Comparison of ENCODE assay signal across 23 mouse cellular contexts in genomic region chr10:66826327-66826726, GRCm38 (mm10).
DNase-seq lines count a peak whose midpoint lies in the region; ATAC-seq and TF ChIP-seq lines count a peak whose summit lies in the region.
"Had no signal": no experiment of that assay in that cellular context is flagged by ENCODE, and none has a peak within 500 bp of the region (broad histone marks: within the 10 kb centered on the region; RNA-seq: fewer than 3 reads in every experiment).

No protein-coding gene starts in this region.

- DNase-seq in embryo, embryonic 11 days, result peak; percentile 24
- no peak for DNase-seq in embryo, embryonic 9.5 days (ENCODE audit: extremely low spot score)
- peak; percentile 43 for DNase-seq in Muller cell, postnatal 12 days (ENCODE audit: inconsistent ontology term)
- peak; percentile 51 for DNase-seq in gastrocnemius, adult 2 months
- DNase-seq in heart, adult 2 months, result no peak
- no peak for DNase-seq in frontal cortex, postnatal 25 days (ENCODE audit: low spot score in 2 of 2)
- DNase-seq: adrenal gland, postnatal 25 days; cerebellum, adult 11 months; cerebellum, postnatal 25 days; spleen, adult 18-20 months; thymus, postnatal 4 days had no signal

- H3K9ac ChIP-seq in limb, embryonic 12.5 days (replicated peaks), result no peak overlapping the region
- H3K9ac ChIP-seq in intestine, embryonic 16.5 days (ENCODE audit: low read depth, low read length), result no peak overlapping the region
- no peak overlapping the region for H3K9ac ChIP-seq in heart, adult 2 months (ENCODE audit: low read depth, low read length)
- H3K9ac ChIP-seq: forebrain, embryonic 15.5 days; hindbrain, embryonic 13.5 days; intestine, embryonic 15.5 days; kidney, embryonic 15.5 days; limb, embryonic 15.5 days; liver, embryonic 15.5 days; neural tube, embryonic 12.5 days had no signal

- peaks cover 8% of the 10 kb centered on the region for H3K4me1 ChIP-seq in limb, embryonic 12.5 days (replicated peaks)
- H3K4me1 ChIP-seq in intestine, embryonic 16.5 days (ENCODE audit: control insufficient read depth, insufficient read depth, low read length), result no peaks in the 10 kb centered on the region
- H3K4me1 ChIP-seq in heart, adult 2 months (ENCODE audit: control insufficient read depth, insufficient read depth, low read length), result no peaks in the 10 kb centered on the region
- H3K4me1 ChIP-seq: forebrain, embryonic 15.5 days; hindbrain, embryonic 13.5 days; intestine, embryonic 15.5 days; liver, embryonic 15.5 days; neural tube, embryonic 12.5 days had no signal

- 27% methylated on average over 3 of the region's 3 CpGs for WGBS in limb, embryonic 12.5 days
- WGBS in intestine, embryonic 16.5 days, result 77% methylated on average over 3 of the region's 3 CpGs
- 71% methylated on average over 3 of the region's 3 CpGs for WGBS in heart, adult 2 months

- no peaks in the 10 kb centered on the region for H3K9me3 ChIP-seq in limb, embryonic 12.5 days
- no peaks in the 10 kb centered on the region for H3K9me3 ChIP-seq in intestine, embryonic 16.5 days (ENCODE audit: control insufficient read depth, low read length)
- H3K9me3 ChIP-seq: forebrain, embryonic 15.5 days; hindbrain, embryonic 13.5 days; intestine, embryonic 15.5 days; kidney, embryonic 15.5 days; limb, embryonic 15.5 days; liver, embryonic 15.5 days; neural tube, embryonic 12.5 days had no signal

- no peak for TF ChIP-seq EP300 in heart, adult 2 months (IDR thresholded peaks at IDR 0.05; ENCODE audit: insufficient read depth, low read depth, low read length)

- no peak overlapping the region for H3K27ac ChIP-seq in gastrocnemius, adult 2 months
- no peak overlapping the region for H3K27ac ChIP-seq in limb, embryonic 12.5 days
- H3K27ac ChIP-seq in intestine, embryonic 16.5 days (ENCODE audit: low read length), result no peak overlapping the region
- H3K27ac ChIP-seq in heart, adult 2 months, result no peak overlapping the region
- H3K27ac ChIP-seq: forebrain, embryonic 15.5 days; hindbrain, embryonic 13.5 days; intestine, embryonic 15.5 days; kidney, embryonic 15.5 days; limb, embryonic 15.5 days; liver, embryonic 15.5 days; neural tube, embryonic 12.5 days had no signal

- no peak overlapping the region for H3K4me2 ChIP-seq in limb, embryonic 12.5 days
- H3K4me2 ChIP-seq in intestine, embryonic 16.5 days (ENCODE audit: low read depth, low read length), result no peak overlapping the region
- H3K4me2 ChIP-seq: forebrain, embryonic 15.5 days; heart, embryonic 11.5 days; hindbrain, embryonic 13.5 days; intestine, embryonic 15.5 days; kidney, embryonic 15.5 days; limb, embryonic 15.5 days; liver, embryonic 15.5 days; midbrain, embryonic 11.5 days; neural tube, embryonic 12.5 days had no signal

- H3K36me3 ChIP-seq in limb, embryonic 12.5 days, result no peaks in the 10 kb centered on the region
- H3K36me3 ChIP-seq in intestine, embryonic 16.5 days (ENCODE audit: control insufficient read depth, insufficient read depth, low read length), result no peaks in the 10 kb centered on the region
- H3K36me3 ChIP-seq in heart, adult 2 months (ENCODE audit: control insufficient read depth, insufficient read depth, low read length), result no peaks in the 10 kb centered on the region
- H3K36me3 ChIP-seq: forebrain, embryonic 15.5 days; hindbrain, embryonic 13.5 days; intestine, embryonic 15.5 days; kidney, embryonic 15.5 days; limb, embryonic 15.5 days; liver, embryonic 15.5 days; neural tube, embryonic 12.5 days had no signal

- no peak for TF ChIP-seq POLR2A in heart, adult 2 months (IDR thresholded peaks at IDR 0.05; ENCODE audit: insufficient read depth, low read depth, low read length)

- H3K27me3 ChIP-seq in limb, embryonic 12.5 days, result no peaks in the 10 kb centered on the region
- no peaks in the 10 kb centered on the region for H3K27me3 ChIP-seq in intestine, embryonic 16.5 days (replicated peaks; ENCODE audit: control insufficient read depth, insufficient read depth, low read length)
- H3K27me3 ChIP-seq in heart, adult 2 months (ENCODE audit: control insufficient read depth, insufficient read depth, low read length), result no peaks in the 10 kb centered on the region
- H3K27me3 ChIP-seq: forebrain, embryonic 15.5 days; hindbrain, embryonic 13.5 days; intestine, embryonic 15.5 days; kidney, embryonic 15.5 days; limb, embryonic 15.5 days; liver, embryonic 15.5 days; neural tube, embryonic 12.5 days had no signal

- no peak overlapping the region for H3K4me3 ChIP-seq in gastrocnemius, adult 2 months
- no peak overlapping the region for H3K4me3 ChIP-seq in limb, embryonic 12.5 days (replicated peaks)
- no peak overlapping the region for H3K4me3 ChIP-seq in intestine, embryonic 16.5 days (ENCODE audit: low read length)
- H3K4me3 ChIP-seq in heart, adult 2 months, result no peak overlapping the region
- H3K4me3 ChIP-seq: erythroblast, embryonic 14.5 days; forebrain, embryonic 15.5 days; hindbrain, embryonic 13.5 days; intestine, embryonic 15.5 days; kidney, embryonic 15.5 days; limb, embryonic 15.5 days; liver, embryonic 15.5 days; neural tube, embryonic 12.5 days had no signal

- H3K79me2 ChIP-seq in heart, adult 2 months (replicated peaks; ENCODE audit: control insufficient read depth, insufficient read depth, low read length), result no peaks in the 10 kb centered on the region

- ATAC-seq in limb, embryonic 12.5 days (ENCODE audit: insufficient number of reproducible peaks, insufficient read depth, low FRiP score, low TSS enrichment, low read depth), result peak; percentile 43; the same call in 1 of the 2 replicates
- ATAC-seq in intestine, embryonic 16.5 days, result no peak
- ATAC-seq: forebrain, embryonic 15.5 days; intestine, embryonic 15.5 days had no signal

- intact Hi-C loops in gastrocnemius, adult 2 months (cut with DNase I), result no loop called here
- intact Hi-C loops in heart, adult 2 months (cut with DNase I), result no loop called here

- no peak for TF ChIP-seq CTCF in gastrocnemius, adult 2 months (IDR thresholded peaks at IDR 0.05)
- no peak for TF ChIP-seq CTCF in heart, adult 2 months (IDR thresholded peaks at IDR 0.05)

Comparison
In these comparisons a context has a peak if more than half of its experiments do, and no peak if none do; other contexts are left out.
1. DNase-seq: peak in embryo, embryonic 11 days (single experiment), Muller cell, postnatal 12 days (single experiment) and gastrocnemius, adult 2 months (single experiment); none in embryo, embryonic 9.5 days (single experiment), heart, adult 2 months (0 of 2) and frontal cortex, postnatal 25 days (0 of 2).